Mouse (Mus musculus) G1E-ER4 (cell line): ENCODE data around the gene Il25. TPM values are rescaled to one million over a fixed set of nuclear protein-coding genes. Genes with fewer than 3 reads are reported as not detected.

Source experiments
- GATA1 ChIP-seq: IDR thresholded peaks from one replicate; pipeline ENCODE4 v1.8.0; 2012; ENCODE audit warnings: low read length, inconsistent platforms
- polyA plus RNA-seq: library from polyadenylated mRNA; stranded (reverse); fragments of >175 nt; gene quantifications from 2 replicates; pipeline ENCODE4 v1.2.3, GENCODE M21; 2012

Il25 gene
- not detected in 2 replicates for polyA plus RNA-seq

GRCm38 (mm10) chr14:54932645-54933150 is at the start of gene Il25:
Gene Il25 (plus strand): TSS chr14:54932695.
- TF ChIP-seq GATA1: no peak

- no peak for TF ChIP-seq GATA1
These were observed 49.1 kb upstream of the Il25 start, which contains the start of the genes Bcl2l2 and Gm20521 for GRCm38 (mm10) chr14:54883154-54884021. Gene Bcl2l2 (plus strand): TSS chr14:54883377. Gene Gm20521 (plus strand): TSS chr14:54883441.

GRCm38 (mm10) chr14:54884022-54884712 is 48.3 kb upstream of the Il25 start:
- no peak for TF ChIP-seq GATA1

GRCm38 (mm10) chr14:54885309-54885708 is 47.2 kb upstream of the Il25 start:
- TF ChIP-seq GATA1: no peak

GRCm38 (mm10) chr14:54892200-54892599 is 40.3 kb upstream of the Il25 start, which contains the start of gene Pabpn1:
Gene Pabpn1 (plus strand): TSS chr14:54892500.
- no peak for TF ChIP-seq GATA1

- TF ChIP-seq GATA1: no peak
These were observed 38.8 kb upstream of the Il25 start for GRCm38 (mm10) chr14:54893651-54894181.

- TF ChIP-seq GATA1: no peak
These were observed 38.0 kb upstream of the Il25 start for GRCm38 (mm10) chr14:54894296-54895151.

GRCm38 (mm10) chr14:54897445-54897844 is 35.0 kb upstream of the Il25 start:
- TF ChIP-seq GATA1: no peak

GRCm38 (mm10) chr14:54900383-54900782 is 32.1 kb upstream of the Il25 start:
- TF ChIP-seq GATA1: no peak

- no peak for TF ChIP-seq GATA1
These were observed 28.9 kb upstream of the Il25 start for GRCm38 (mm10) chr14:54903641-54904040.

- TF ChIP-seq GATA1: no peak
These were observed 23.8 kb upstream of the Il25 start for GRCm38 (mm10) chr14:54908682-54909081.

- TF ChIP-seq GATA1: no peak
These were observed 20.2 kb upstream of the Il25 start for GRCm38 (mm10) chr14:54912109-54912850.

GRCm38 (mm10) chr14:54912886-54913285 is 19.6 kb upstream of the Il25 start, which contains the start of gene Slc22a17:
Gene Slc22a17 (minus strand): TSS chr14:54913132.
- TF ChIP-seq GATA1: no peak

GRCm38 (mm10) chr14:54913343-54913742 is 19.2 kb upstream of the Il25 start:
- no peak for TF ChIP-seq GATA1
